Comparison of ENCODE assay signal across 24 mouse cellular contexts in the genomic region with DNA sequence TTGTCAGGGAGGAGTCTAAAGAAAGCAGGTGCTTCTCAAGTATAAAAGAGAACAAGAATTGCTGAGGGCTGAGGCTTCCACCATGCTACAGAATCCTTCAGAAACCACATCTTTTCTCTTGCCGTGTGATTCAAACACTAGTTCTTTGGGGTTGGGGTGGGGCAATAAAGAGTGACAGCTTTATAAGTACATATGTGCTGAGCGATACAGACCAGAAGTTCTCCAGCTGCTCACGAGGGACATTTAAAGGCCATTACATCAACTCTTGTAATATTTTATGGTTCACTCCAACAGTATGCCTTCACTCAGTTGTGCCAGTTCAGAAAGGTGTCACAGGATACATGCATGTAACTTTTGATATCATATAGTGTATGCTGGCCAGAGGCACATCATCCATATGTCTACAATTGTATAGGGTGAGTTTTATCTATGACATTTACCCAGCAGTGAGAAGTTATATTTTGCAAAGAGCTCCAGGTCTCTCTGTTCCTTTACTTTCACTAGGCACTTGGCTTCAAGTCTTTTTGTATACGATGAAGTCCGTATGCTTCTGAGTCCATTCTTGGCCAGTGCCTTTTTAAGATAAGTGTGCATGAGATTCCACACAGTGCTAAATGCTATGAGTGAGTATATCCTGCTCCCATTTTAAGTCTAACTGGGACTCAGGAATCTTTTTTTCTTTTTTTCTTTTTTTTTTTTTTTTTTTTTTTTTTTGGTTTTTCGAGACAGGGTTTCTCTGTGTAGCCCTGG.
"Had no signal": no experiment of that assay in that cellular context is flagged by ENCODE, and none has a peak within 500 bp of the region (broad histone marks: within the 10 kb centered on the region; RNA-seq: fewer than 3 reads in every experiment).

No protein-coding gene starts in this region.

- H3K4me3 ChIP-seq: layer of hippocampus, adult 2 months; liver, embryonic 12.5 days; liver, embryonic 15.5 days; midbrain, embryonic 12.5 days; midbrain, embryonic 15.5 days; neural tube, embryonic 12.5 days; neural tube, embryonic 15.5 days had no signal

- H3K4me1 ChIP-seq: liver, embryonic 12.5 days; liver, embryonic 15.5 days; midbrain, embryonic 12.5 days; midbrain, embryonic 15.5 days; neural tube, embryonic 12.5 days; neural tube, embryonic 15.5 days had no signal

- H3K4me2 ChIP-seq: liver, embryonic 12.5 days; liver, embryonic 15.5 days; midbrain, embryonic 12.5 days; midbrain, embryonic 15.5 days; neural tube, embryonic 12.5 days; neural tube, embryonic 15.5 days had no signal

- H3K27me3 ChIP-seq: liver, embryonic 12.5 days; liver, embryonic 15.5 days; midbrain, embryonic 12.5 days; midbrain, embryonic 15.5 days; neural tube, embryonic 12.5 days; neural tube, embryonic 15.5 days had no signal

- ATAC-seq: hindbrain, postnatal 0 days; inflammation-experienced regulatory T-cells, adult 6 months; intestine, embryonic 16.5 days; liver, embryonic 12.5 days; midbrain, embryonic 15.5 days had no signal

- H3K36me3 ChIP-seq: liver, embryonic 12.5 days; liver, embryonic 15.5 days; midbrain, embryonic 12.5 days; midbrain, embryonic 15.5 days; neural tube, embryonic 12.5 days; neural tube, embryonic 15.5 days had no signal

- H3K27ac ChIP-seq: hindbrain, postnatal 0 days; layer of hippocampus, adult 2 months; liver, embryonic 12.5 days; liver, embryonic 15.5 days; macrophage; midbrain, embryonic 12.5 days; midbrain, embryonic 15.5 days; neural tube, embryonic 12.5 days; neural tube, embryonic 15.5 days; stomach, postnatal 0 days had no signal

- H3K9me3 ChIP-seq: liver, embryonic 12.5 days; liver, embryonic 15.5 days; midbrain, embryonic 12.5 days; midbrain, embryonic 15.5 days; neural tube, embryonic 12.5 days; neural tube, embryonic 15.5 days had no signal

- H3K9ac ChIP-seq: liver, embryonic 12.5 days; liver, embryonic 15.5 days; midbrain, embryonic 12.5 days; midbrain, embryonic 15.5 days; neural tube, embryonic 12.5 days; neural tube, embryonic 15.5 days had no signal

- DNase-seq: kidney, adult 18-20 months; kidney, adult 9 months; kidney, postnatal 14 days; layer of hippocampus, adult 9-11 months; liver; lung, adult 18-20 months; right cerebral cortex, adult 18-20 months; right cerebral cortex, postnatal 14 days; right cerebral cortex, postnatal 4 days; thymus, adult 2 months; thymus, postnatal 14 days; thymus, postnatal 4 days had no signal
